Mouse (Mus musculus) megakaryocyte, embryonic 14.5 days (primary cell): ENCODE measurements around the gene Psenen. TPM values are rescaled to one million over a fixed set of nuclear protein-coding genes. Genes with fewer than 3 reads are reported as not detected.

Experiments used
- H3K27me3 ChIP-seq: replicated peaks from 2 replicates; pipeline ENCODE3; 2012; ENCODE audit warnings: inconsistent platforms
- H3K36me3 ChIP-seq: replicated peaks from 2 replicates; pipeline ENCODE3; 2012; ENCODE audit warnings: low read length, inconsistent platforms, mixed read lengths
- H3K4me1 ChIP-seq: 2 replicates; pipeline ENCODE4 v1.6.1; 2012; ENCODE audit warnings: inconsistent platforms
- H3K4me3 ChIP-seq: replicated peaks from 2 replicates; pipeline ENCODE3; 2012; ENCODE audit warnings: moderate library complexity, mild to moderate bottlenecking, inconsistent platforms
- H3K9me3 ChIP-seq: 2 replicates; pipeline ENCODE4 v1.6.1; 2012; ENCODE audit warnings: inconsistent platforms
- FLI1 ChIP-seq: IDR thresholded peaks from 2 replicates; pipeline ENCODE4 v1.6.1; 2012; ENCODE audit warnings: low read length, inconsistent platforms, mixed read lengths
- GATA1 ChIP-seq: IDR thresholded peaks from 3 replicates; pipeline ENCODE4 v1.6.1; 2012; ENCODE audit warnings: mixed read lengths, low read length, inconsistent platforms, borderline replicate concordance
- polyA plus RNA-seq: library from polyadenylated mRNA; stranded (reverse); fragments of >175 nt; gene quantifications from 2 replicates; pipeline ENCODE4 v1.2.3, GENCODE M21; 2012; ENCODE audit warnings: low replicate concordance; ENCODE audit not compliant: insufficient read depth

The Psenen gene
- polyA plus RNA-seq, 1 experiment = 77.9 TPM

GRCm38 (mm10) chr7:30520856-30521255 is 42.6 kb downstream of the Psenen start:
- TF ChIP-seq FLI1 = no peak
- no peak for TF ChIP-seq GATA1
- no peaks in the 10 kb centered on the region for H3K4me1 ChIP-seq
- H3K9me3 ChIP-seq = no peaks in the 10 kb centered on the region
- H3K36me3 ChIP-seq = peaks cover 34% of the 10 kb centered on the region
- H3K4me3 ChIP-seq = no peak overlapping the region
- H3K27me3 ChIP-seq = peaks cover 38% of the 10 kb centered on the region

- H3K4me1 ChIP-seq = no peaks in the 10 kb centered on the region
These were observed 43.0 kb downstream of the Psenen start for GRCm38 (mm10) chr7:30520396-30520795.

GRCm38 (mm10) chr7:30518325-30518724 is 45.1 kb downstream of the Psenen start:
- no peak overlapping the region for H3K4me3 ChIP-seq
- peaks cover 52% of the 10 kb centered on the region for H3K27me3 ChIP-seq
- peaks cover 8% of the 10 kb centered on the region for H3K36me3 ChIP-seq
- no peaks in the 10 kb centered on the region for H3K9me3 ChIP-seq
- TF ChIP-seq FLI1 (no peak), GATA1 (no peak)
- H3K4me1 ChIP-seq = no peaks in the 10 kb centered on the region

More at GRCm38 (mm10) chr7:30520396-30520795, 43.0 kb downstream of the Psenen start:
- no peaks in the 10 kb centered on the region for H3K9me3 ChIP-seq
- no peak for TF ChIP-seq GATA1
- TF ChIP-seq FLI1 = no peak
- peaks cover 42% of the 10 kb centered on the region for H3K27me3 ChIP-seq
- peaks cover 29% of the 10 kb centered on the region for H3K36me3 ChIP-seq
- H3K4me3 ChIP-seq = no peak overlapping the region

- Histone ChIP-seq H3K36me3 (no peaks in the 10 kb centered on the region), H3K4me3 (no peak overlapping the region), H3K27me3 (peaks cover 60% of the 10 kb centered on the region), H3K9me3 (no peaks in the 10 kb centered on the region), H3K4me1 (no peaks in the 10 kb centered on the region)
- no peak for TF ChIP-seq GATA1
- no peak for TF ChIP-seq FLI1
These were observed 48.2 kb downstream of the Psenen start for GRCm38 (mm10) chr7:30515003-30515760.

Other genes starting within 250 kb of the Psenen start
- gene Syne4, start 248.8 kb downstream of the Psenen start, polyA plus RNA-seq = 2.6 TPM in 1 of 2 replicates, not detected in the other
- gene E130208F15Rik, start 241.9 kb downstream of the Psenen start, polyA plus RNA-seq = 0.25 TPM in 1 of 2 replicates, not detected in the other
- 9.8 and 13.7 TPM in 2 replicates for gene Sdhaf1, start 239.7 kb downstream of the Psenen start, polyA plus RNA-seq
- gene Lrfn3, start 200.9 kb downstream of the Psenen start, polyA plus RNA-seq = not detected in 2 replicates
- gene Tyrobp, start 149.9 kb downstream of the Psenen start, polyA plus RNA-seq = 20.9 and 273 TPM in 2 replicates
- 11.1 and 14.2 TPM in 2 replicates for gene Hcst, start 143.8 kb downstream of the Psenen start, polyA plus RNA-seq
- 8.3 and 10.0 TPM in 2 replicates for gene Nfkbid, start 141.9 kb downstream of the Psenen start, polyA plus RNA-seq
- 2.1 and 5.5 TPM in 2 replicates for gene Aplp1, start 118.1 kb downstream of the Psenen start, polyA plus RNA-seq
- gene Kirrel2, start 105.9 kb downstream of the Psenen start, polyA plus RNA-seq = not detected in 2 replicates
- gene Nphs1, start 105.3 kb downstream of the Psenen start, polyA plus RNA-seq = not detected in 2 replicates
- gene Prodh2, start 70.0 kb downstream of the Psenen start, polyA plus RNA-seq = not detected in 2 replicates
- 12.9 and 43.1 TPM in 2 replicates for gene Arhgap33, start 28.6 kb downstream of the Psenen start, polyA plus RNA-seq
- 6.0 and 17.2 TPM in 2 replicates for gene Hspb6, start 11.4 kb downstream of the Psenen start, polyA plus RNA-seq
- gene Proser3, start 11.3 kb downstream of the Psenen start, polyA plus RNA-seq = 11.6 and 51.8 TPM in 2 replicates
- 49.3 and 62.3 TPM in 2 replicates for gene Lin37, start 3.8 kb downstream of the Psenen start, polyA plus RNA-seq
- gene U2af1l4, start 326 bp downstream of the Psenen start, polyA plus RNA-seq = 52.8 and 64.1 TPM in 2 replicates
- 0.70 TPM in 1 of 2 replicates, not detected in the other for gene Gm49396, start 283 bp downstream of the Psenen start, polyA plus RNA-seq
- gene Igflr1, start 1.8 kb upstream of the Psenen start, polyA plus RNA-seq = 4.3 and 15.3 TPM in 2 replicates
- gene Kmt2b, start 25.1 kb upstream of the Psenen start, polyA plus RNA-seq = 20.0 and 47.0 TPM in 2 replicates
- gene Zbtb32, start 35.3 kb upstream of the Psenen start, polyA plus RNA-seq = 0.10 TPM in 1 of 2 replicates, not detected in the other
- 1.2 TPM in 1 of 2 replicates, not detected in the other for gene Upk1a, start 49.2 kb upstream of the Psenen start, polyA plus RNA-seq
- 82.5 and 197 TPM in 2 replicates for gene Cox6b1, start 62.5 kb upstream of the Psenen start, polyA plus RNA-seq
- gene Etv2, start 72.2 kb upstream of the Psenen start, polyA plus RNA-seq = 0.44 TPM in 1 of 2 replicates, not detected in the other
- 261 and 484 TPM in 2 replicates for gene Rbm42, start 86.7 kb upstream of the Psenen start, polyA plus RNA-seq
- gene Haus5, start 101.4 kb upstream of the Psenen start, polyA plus RNA-seq = 2.3 and 13.7 TPM in 2 replicates
- not detected in 2 replicates for gene Pmis2, start 108.0 kb upstream of the Psenen start, polyA plus RNA-seq
- gene 2200002J24Rik, start 135.3 kb upstream of the Psenen start, polyA plus RNA-seq = not detected in 2 replicates
- 0.10 TPM in 1 of 2 replicates, not detected in the other for gene Atp4a, start 148.6 kb upstream of the Psenen start, polyA plus RNA-seq
- 25.4 and 46.3 TPM in 2 replicates for gene Tmem147, start 165.9 kb upstream of the Psenen start, polyA plus RNA-seq
- gene Gapdhs, start 180.1 kb upstream of the Psenen start, polyA plus RNA-seq = not detected in 2 replicates
- gene Sbsn, start 187.8 kb upstream of the Psenen start, polyA plus RNA-seq = 0.21 TPM in 1 of 2 replicates, not detected in the other
- gene Dmkn, start 200.1 kb upstream of the Psenen start, polyA plus RNA-seq = not detected in 2 replicates
- not detected in 2 replicates for gene Krtdap, start 224.3 kb upstream of the Psenen start, polyA plus RNA-seq